Mouse (Mus musculus): Measurements from ENCODE around the gene Rragd. TPM values are rescaled to one million over a fixed set of nuclear protein-coding genes. Genes with fewer than 3 reads are reported as not detected.
A peak's percentile ranks its signal among the peaks of the same experiment; 100 is the strongest.

The Rragd gene
- polyA plus RNA-seq (2015; fragmentation: Nextera tagmentation; extraction: Ambion mirVana) = 23.4 and 24.3 TPM in 2 replicates

DNA sequence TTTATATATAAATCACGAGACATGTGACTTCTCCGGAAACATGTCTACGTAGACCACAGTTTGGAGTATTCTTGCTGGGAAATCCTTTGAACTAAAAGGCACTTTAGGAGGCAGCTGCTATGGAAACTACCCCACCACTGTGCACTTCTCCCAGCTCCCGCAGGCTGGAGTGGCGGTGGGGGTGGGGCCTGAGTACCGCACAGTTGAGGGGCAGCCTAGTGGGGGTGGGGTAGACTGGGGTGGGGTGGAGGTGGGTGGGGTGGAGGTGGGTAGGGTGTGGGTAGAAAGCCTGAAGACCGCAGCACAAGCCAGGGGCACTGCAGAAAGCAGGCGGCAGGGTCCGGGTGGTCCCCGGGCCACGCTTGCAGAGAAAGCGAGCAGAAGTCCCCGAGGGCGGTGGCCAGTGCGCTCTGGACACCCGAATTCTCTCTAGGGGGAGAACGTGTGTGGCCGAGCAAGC lies at the start of gene Rragd:
Rragd (plus strand) TSS at position 322 of the 460 bp plus-strand sequence.
- peak within 1 kb of the TSS; percentile 81 for H3K9ac ChIP-seq
- H3K36me3 ChIP-seq = no peaks in the 10 kb centered on the region
- ATAC-seq = peak; percentile 54
- no peaks in the 10 kb centered on the region for H3K9me3 ChIP-seq
- no peaks in the 10 kb centered on the region; the same call in 1 of the 2 replicates for H3K27me3 ChIP-seq (replicated peaks)
- peak within 1 kb of the TSS; percentile 82 for H3K4me3 ChIP-seq (replicated peaks)
- H3K4me2 ChIP-seq (replicated peaks) = peak within 1 kb of the TSS; percentile 99
- H3K27ac ChIP-seq = peak within 1 kb of the TSS; percentile 66
- peaks cover 16% of the 10 kb centered on the region for H3K4me1 ChIP-seq (replicated peaks)
- under 1% methylated on average over 18 of the region's 18 CpGs for WGBS

DNA sequence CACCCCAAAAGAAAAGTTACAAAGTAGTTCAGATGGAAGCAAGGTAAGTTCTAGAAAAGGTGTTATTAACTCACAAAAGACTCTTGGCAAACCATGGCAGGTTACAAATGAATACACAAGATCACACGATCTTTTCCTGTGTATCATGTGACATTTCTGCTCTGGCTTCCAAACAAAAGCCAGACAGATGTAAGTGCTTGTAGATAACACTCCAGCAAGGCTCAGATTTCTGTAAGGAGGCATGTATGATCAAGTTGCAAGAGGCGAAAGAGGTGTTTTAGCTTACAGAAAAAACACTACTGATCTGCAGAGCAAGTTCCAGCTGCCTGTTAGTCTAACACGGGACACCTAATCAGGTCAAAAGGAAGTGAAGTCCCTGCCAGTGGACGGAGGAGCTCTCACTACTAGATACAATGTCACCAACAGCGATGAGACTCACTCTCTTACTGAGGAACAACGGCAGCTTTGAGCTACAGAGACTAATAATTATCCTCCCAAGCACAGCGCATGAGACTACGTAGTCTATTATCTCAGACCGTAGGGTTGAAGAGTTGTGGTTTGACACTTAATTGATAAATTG lies 46.0 kb upstream of the Rragd start:
- Histone ChIP-seq H3K4me2 (replicated peaks) (no peak overlapping the region), H3K36me3 (no peaks in the 10 kb centered on the region), H3K9me3 (no peaks in the 10 kb centered on the region), H3K4me3 (replicated peaks) (no peak overlapping the region), H3K27me3 (replicated peaks) (no peaks in the 10 kb centered on the region), H3K4me1 (replicated peaks) (no peaks in the 10 kb centered on the region), H3K27ac (no peak overlapping the region), H3K9ac (no peak overlapping the region)
- WGBS = 31% methylated on average over 9 of the region's 9 CpGs
- ATAC-seq = no peak

DNA sequence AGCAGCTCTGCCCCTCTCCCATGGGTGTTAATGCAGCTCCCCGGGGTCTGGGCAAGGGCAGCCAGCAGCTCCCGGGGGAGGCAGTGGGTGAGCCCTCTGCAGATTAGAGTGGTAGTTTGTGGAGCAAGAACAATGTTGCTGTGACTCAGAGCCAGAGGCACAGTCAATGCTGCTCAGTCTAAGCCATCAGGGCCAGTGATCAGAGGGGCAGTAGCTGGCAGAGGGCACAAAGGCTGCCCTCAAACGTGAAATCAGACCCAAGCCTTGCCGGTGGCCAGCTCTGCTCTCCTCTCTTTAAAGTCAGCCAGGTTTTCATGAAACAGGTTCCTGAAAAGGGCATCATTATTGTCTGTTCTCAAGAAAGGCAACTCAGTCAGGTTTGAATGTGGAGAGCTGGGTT lies 43.3 kb upstream of the Rragd start:
- H3K9ac ChIP-seq = no peak overlapping the region
- H3K4me2 ChIP-seq (replicated peaks) = no peak overlapping the region
- no peak overlapping the region for H3K4me3 ChIP-seq (replicated peaks)
- 58% methylated on average over 4 of the region's 4 CpGs for WGBS
- no peaks in the 10 kb centered on the region for H3K27me3 ChIP-seq (replicated peaks)
- no peaks in the 10 kb centered on the region for H3K4me1 ChIP-seq (replicated peaks)
- no peaks in the 10 kb centered on the region for H3K9me3 ChIP-seq
- ATAC-seq = no peak
- no peak overlapping the region for H3K27ac ChIP-seq
- no peaks in the 10 kb centered on the region for H3K36me3 ChIP-seq

DNA sequence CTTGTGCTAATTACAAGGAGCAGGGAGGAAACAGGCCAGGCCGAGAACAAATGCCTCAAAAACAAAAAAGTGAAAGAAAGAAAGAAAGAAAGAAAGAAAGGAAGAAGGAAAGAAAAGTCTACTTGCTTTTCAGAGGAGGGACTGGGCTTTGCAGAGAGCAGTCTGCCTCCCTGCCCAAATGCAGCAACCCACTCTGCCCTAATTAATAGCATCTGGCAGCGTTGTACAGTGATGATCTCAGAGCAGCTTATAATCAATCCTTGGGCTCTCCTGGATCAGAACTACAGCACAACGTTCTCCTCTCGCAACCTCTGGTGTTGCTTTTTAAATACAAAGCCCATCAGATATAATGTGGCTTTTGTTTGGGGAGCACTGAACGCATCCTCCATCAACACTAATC lies 42.9 kb upstream of the Rragd start:
- Histone ChIP-seq H3K4me3 (replicated peaks) (no peak overlapping the region), H3K4me1 (replicated peaks) (no peaks in the 10 kb centered on the region), H3K4me2 (replicated peaks) (no peak overlapping the region), H3K9ac (no peak overlapping the region), H3K9me3 (no peaks in the 10 kb centered on the region), H3K27ac (no peak overlapping the region), H3K36me3 (no peaks in the 10 kb centered on the region), H3K27me3 (replicated peaks) (no peaks in the 10 kb centered on the region)
- WGBS = 61% methylated on average over 5 of the region's 5 CpGs
- ATAC-seq = no peak

DNA sequence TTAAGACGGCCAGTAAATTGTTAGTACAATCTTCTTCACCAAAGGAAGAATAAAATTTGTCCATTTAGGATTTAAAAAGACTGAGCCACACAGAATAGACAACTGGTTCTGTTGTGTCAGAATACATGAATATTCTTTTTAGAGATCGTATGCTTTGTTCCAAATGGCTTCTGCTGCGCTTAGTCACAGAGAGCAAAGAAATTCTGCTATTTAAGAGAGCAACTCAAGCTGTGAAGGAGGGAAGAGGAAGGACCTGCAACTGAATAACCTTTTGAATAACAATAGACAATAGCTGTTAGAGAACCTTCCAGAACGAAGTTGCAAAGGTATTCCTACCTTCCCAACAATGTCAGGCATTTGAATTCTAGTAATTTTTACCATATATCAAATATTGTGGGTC lies 41.9 kb upstream of the Rragd start:
- Histone ChIP-seq H3K4me2 (replicated peaks) (no peak overlapping the region), H3K36me3 (no peaks in the 10 kb centered on the region), H3K4me1 (replicated peaks) (no peaks in the 10 kb centered on the region), H3K4me3 (replicated peaks) (no peak overlapping the region), H3K9me3 (no peaks in the 10 kb centered on the region), H3K27ac (no peak overlapping the region), H3K9ac (no peak overlapping the region), H3K27me3 (replicated peaks) (no peaks in the 10 kb centered on the region)
- WGBS = 68% methylated on average over 4 of the region's 4 CpGs
- no peak for ATAC-seq

GRCm38 (mm10) chr4:32947631-32948030 lies 35.2 kb upstream of the Rragd start:
- Histone ChIP-seq H3K9ac (no peak overlapping the region), H3K4me2 (replicated peaks) (no peak overlapping the region), H3K27me3 (replicated peaks) (peaks cover 8% of the 10 kb centered on the region; the same call in 1 of the 2 replicates), H3K27ac (no peak overlapping the region), H3K9me3 (no peaks in the 10 kb centered on the region), H3K4me1 (replicated peaks) (peaks cover 10% of the 10 kb centered on the region; the same call in 1 of the 2 replicates), H3K4me3 (replicated peaks) (no peak overlapping the region), H3K36me3 (no peaks in the 10 kb centered on the region)
- no peak for ATAC-seq
- WGBS = 33% methylated on average over 4 of the region's 4 CpGs

DNA sequence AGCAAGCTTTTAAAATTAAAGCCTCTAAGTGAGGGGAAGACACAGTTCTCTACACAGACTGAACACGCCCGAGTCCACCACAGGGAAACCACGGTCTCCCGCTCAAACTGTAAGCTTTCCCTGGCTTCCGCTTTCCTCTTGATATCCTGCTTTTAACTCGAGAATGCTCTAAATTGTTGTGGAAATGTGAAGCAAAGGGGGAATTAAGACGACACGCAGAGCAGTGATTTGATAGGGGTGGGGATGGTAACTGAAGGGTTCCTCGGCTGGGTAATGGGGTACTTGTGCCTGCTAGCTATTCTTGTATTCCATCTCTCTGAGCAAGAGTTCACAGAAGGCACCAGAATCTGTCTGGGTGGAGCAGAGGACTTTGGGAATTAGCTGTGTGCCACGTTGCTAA lies 34.1 kb upstream of the Rragd start:
- peaks cover 8% of the 10 kb centered on the region; the same call in 1 of the 2 replicates for H3K27me3 ChIP-seq (replicated peaks)
- H3K36me3 ChIP-seq = no peaks in the 10 kb centered on the region
- no peaks in the 10 kb centered on the region for H3K9me3 ChIP-seq
- H3K4me2 ChIP-seq (replicated peaks) = no peak overlapping the region
- H3K4me1 ChIP-seq (replicated peaks) = peaks cover 10% of the 10 kb centered on the region; the same call in 1 of the 2 replicates
- H3K9ac ChIP-seq = no peak overlapping the region
- no peak overlapping the region for H3K4me3 ChIP-seq (replicated peaks)
- no peak for ATAC-seq
- H3K27ac ChIP-seq = no peak overlapping the region
- 58% methylated on average over 10 of the region's 10 CpGs for WGBS

- no peak within 1 kb of the TSS for H3K27ac ChIP-seq
- H3K9ac ChIP-seq = peak within 1 kb of the TSS; percentile 58
- peak; percentile 96 for ATAC-seq
- H3K27me3 ChIP-seq (replicated peaks) = peaks cover 8% of the 10 kb centered on the region; the same call in 1 of the 2 replicates
- H3K4me2 ChIP-seq (replicated peaks) = peak within 1 kb of the TSS; percentile 91
- under 1% methylated on average over 65 of the region's 66 CpGs for WGBS
- H3K36me3 ChIP-seq = no peaks in the 10 kb centered on the region
- no peaks in the 10 kb centered on the region for H3K9me3 ChIP-seq
- peak within 1 kb of the TSS; percentile 64 for H3K4me3 ChIP-seq (replicated peaks)
- peaks cover 10% of the 10 kb centered on the region; the same call in 1 of the 2 replicates for H3K4me1 ChIP-seq (replicated peaks)
Measured at GRCm38 (mm10) chr4:32950356-32951034, 32.3 kb upstream of the Rragd start, which contains the start of gene Ankrd6. Gene Ankrd6, minus strand, starts transcription at chr4:32950841.

- Histone ChIP-seq H3K36me3 (no peaks in the 10 kb centered on the region), H3K4me3 (replicated peaks) (peak overlapping the region; percentile 64), H3K27ac (no peak overlapping the region), H3K9me3 (no peaks in the 10 kb centered on the region), H3K4me1 (replicated peaks) (peaks cover 10% of the 10 kb centered on the region; the same call in 1 of the 2 replicates), H3K27me3 (replicated peaks) (peaks cover 8% of the 10 kb centered on the region; the same call in 1 of the 2 replicates), H3K9ac (peak overlapping the region; percentile 58), H3K4me2 (replicated peaks) (peak overlapping the region; percentile 91)
- ATAC-seq = peak; percentile 52
- WGBS = 6% methylated on average over 34 of the region's 34 CpGs
Measured at GRCm38 (mm10) chr4:32951035-32951940, 31.5 kb upstream of the Rragd start.

- Histone ChIP-seq H3K4me2 (replicated peaks) (no peak overlapping the region), H3K27ac (no peak overlapping the region), H3K4me1 (replicated peaks) (peaks cover 10% of the 10 kb centered on the region; the same call in 1 of the 2 replicates), H3K9ac (no peak overlapping the region), H3K4me3 (replicated peaks) (no peak overlapping the region), H3K9me3 (no peaks in the 10 kb centered on the region), H3K36me3 (no peaks in the 10 kb centered on the region), H3K27me3 (replicated peaks) (peaks cover 8% of the 10 kb centered on the region; the same call in 1 of the 2 replicates)
- WGBS = 8% methylated on average over 7 of the region's 7 CpGs
- no peak for ATAC-seq
Measured at GRCm38 (mm10) chr4:32952681-32953080, 30.2 kb upstream of the Rragd start.

DNA sequence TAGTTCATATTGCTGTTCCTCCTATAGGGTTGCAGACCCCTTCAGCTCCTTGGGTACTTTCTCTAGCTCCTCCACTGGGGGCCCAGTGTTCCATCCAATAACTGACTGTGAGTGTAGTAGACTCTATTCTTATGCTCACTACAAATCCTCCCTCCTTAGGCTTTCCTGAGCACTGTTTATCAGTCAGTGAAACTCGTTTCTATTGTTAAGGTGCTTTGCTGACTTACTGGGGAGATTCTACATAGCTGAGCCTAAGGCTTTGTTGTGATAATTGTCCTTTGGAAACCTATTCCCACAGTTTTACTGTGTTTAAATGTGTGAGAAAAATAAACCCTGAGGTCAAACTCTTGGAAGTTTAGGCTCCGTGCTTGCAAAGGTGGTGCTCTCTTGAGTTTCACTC lies 26.4 kb upstream of the Rragd start:
- Histone ChIP-seq H3K4me1 (replicated peaks) (0 out of 2 replicates have a peak, but pooled peaks cover 5% of the 10 kb centered on the region), H3K9ac (no peak overlapping the region), H3K9me3 (no peaks in the 10 kb centered on the region), H3K4me3 (replicated peaks) (no peak overlapping the region), H3K36me3 (no peaks in the 10 kb centered on the region), H3K4me2 (replicated peaks) (no peak overlapping the region), H3K27ac (no peak overlapping the region), H3K27me3 (replicated peaks) (0 out of 2 replicates have a peak, but pooled peaks cover 1% of the 10 kb centered on the region)
- 53% methylated on average over 2 of the region's 2 CpGs for WGBS
- no peak for ATAC-seq

DNA sequence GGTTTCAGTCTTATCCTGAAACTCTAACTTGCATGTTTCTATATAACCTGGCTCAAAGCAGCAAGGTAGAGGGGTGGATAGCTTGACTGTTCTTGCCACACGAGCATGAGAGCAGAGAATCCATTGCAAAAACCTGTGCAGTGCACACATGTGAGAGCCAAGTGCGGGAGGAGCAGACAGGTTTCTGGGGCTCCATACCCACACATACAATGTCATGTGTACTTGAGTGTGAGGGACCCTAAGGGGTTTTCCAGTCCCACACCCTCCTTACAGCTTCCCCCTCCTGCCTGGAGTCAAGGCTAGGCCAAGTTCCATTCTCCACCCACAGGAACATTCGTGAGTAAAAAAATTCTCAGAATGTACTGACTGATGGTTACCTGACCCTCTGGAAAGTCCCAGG lies 21.4 kb upstream of the Rragd start:
- Histone ChIP-seq H3K4me3 (replicated peaks) (no peak overlapping the region), H3K4me2 (replicated peaks) (no peak overlapping the region), H3K27me3 (replicated peaks) (no peaks in the 10 kb centered on the region), H3K36me3 (no peaks in the 10 kb centered on the region), H3K9me3 (no peaks in the 10 kb centered on the region), H3K4me1 (replicated peaks) (no peaks in the 10 kb centered on the region), H3K9ac (no peak overlapping the region), H3K27ac (no peak overlapping the region)
- 68% methylated on average over 3 of the region's 3 CpGs for WGBS
- ATAC-seq = no peak
